Mouse (Mus musculus) heart, postnatal 25 days (tissue): Measurements from ENCODE around the gene Sav1. TPM values are rescaled to one million over a fixed set of nuclear protein-coding genes. Genes with fewer than 3 reads are reported as not detected.

Experiments used
- DNase-seq: peaks from one replicate; pipeline ENCODE4 v3.0.0; 2022; ENCODE audit warnings: low spot score
- intact Hi-C: fragments of 180-260 bp; cut with DNase I; formaldehyde crosslinking; loops from one replicate; pipeline ENCODE4 v1.15.1; 2025
- total RNA-seq, 2 experiments: library from RNA; stranded (reverse); gene quantifications; 2 replicates each; pipeline ENCODE4 v1.2.3; 2021

The Sav1 gene
- total RNA-seq, 2 experiments from 2014 or later, result 24.0 to 25.0 TPM

DNA sequence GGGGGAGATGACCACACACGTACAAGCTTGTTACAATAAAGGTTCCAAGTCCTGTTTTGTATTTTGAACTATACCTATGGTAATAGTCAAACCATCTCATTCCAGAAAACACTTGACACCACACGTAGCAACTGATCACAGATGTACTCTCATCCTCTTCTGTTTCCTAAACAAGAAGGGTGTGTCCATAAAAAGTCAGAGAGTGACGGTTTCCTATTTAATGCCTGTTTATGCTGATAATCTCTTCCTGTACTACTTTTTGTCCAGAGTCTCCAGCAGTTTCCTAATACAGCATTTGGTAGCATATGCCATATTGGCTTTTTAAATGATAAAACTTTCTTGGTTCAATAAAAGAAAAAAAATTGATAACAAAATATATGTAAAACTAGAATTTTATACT is 21.2 kb downstream of the Sav1 start:
- DNase-seq, result no peak
- intact Hi-C loops, result no loop called here

DNA sequence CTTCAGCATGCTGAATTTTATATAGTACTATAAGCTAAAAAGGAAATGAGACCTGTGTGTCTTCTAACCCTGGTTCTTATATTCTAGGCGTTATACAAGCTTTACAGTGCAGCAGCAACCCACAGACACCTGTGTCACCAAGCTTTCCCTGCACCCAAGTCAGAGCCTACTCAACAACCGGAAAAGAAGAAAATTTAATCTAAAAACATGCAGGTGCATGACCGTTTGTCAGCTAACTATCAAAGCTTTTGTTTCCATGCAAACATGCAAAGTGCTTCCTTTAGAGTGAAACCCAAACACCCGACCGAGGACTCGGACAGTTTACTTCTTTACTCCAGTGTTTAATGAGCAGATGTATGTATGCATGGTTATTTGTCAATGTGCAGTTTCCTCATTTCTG is 23.7 kb downstream of the Sav1 start:
- no peak for DNase-seq
- intact Hi-C loops, result loop anchor here (2.0 to 5.0 kb wide), 2 partner anchors 100 to 184 kb away; no protein-coding TSS in a partner anchor

DNA sequence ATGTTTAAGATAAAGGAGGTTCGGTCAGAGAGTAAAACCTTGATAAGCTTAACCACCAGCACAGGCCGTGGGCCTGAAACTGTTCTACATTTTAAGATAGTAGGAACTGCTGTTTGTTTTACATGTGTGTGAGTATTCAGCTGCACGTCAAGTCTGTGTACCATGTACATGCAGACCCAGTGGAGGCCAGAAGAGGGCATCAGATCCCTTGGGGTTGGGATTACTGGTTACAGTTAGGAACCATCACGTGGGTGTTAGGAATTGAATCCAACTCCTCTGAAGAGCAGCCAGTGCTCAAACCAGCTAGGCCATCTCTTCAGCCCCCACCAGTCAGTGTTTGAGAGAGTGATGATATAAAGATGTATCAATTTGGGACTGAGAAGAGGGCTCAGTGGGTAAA is 24.3 kb downstream of the Sav1 start:
- intact Hi-C loops, result loop anchor here (2.0 to 5.0 kb wide), 2 partner anchors 100 to 185 kb away; no protein-coding TSS in a partner anchor
- DNase-seq, result peak; percentile 9

DNA sequence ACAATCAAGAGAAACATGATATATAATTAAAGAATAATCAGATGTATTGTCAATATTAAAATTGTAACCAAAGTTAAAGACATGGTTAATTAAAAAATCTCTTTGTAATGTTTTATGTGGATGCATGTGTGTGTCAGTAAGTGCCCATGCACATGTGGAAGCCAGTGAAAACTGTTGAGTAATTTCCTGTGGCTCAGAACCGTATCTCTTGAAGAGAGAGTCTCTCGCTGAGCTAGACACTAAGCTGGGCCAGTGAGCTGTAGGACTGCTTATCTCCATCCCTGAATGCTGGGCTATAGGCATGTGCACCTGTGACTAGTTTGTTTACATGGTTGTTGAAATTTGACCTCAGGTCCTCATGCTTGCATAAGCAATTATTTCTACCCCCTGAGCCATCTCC is 29.4 kb downstream of the Sav1 start:
- DNase-seq, result no peak
- intact Hi-C loops, result no loop called here

DNA sequence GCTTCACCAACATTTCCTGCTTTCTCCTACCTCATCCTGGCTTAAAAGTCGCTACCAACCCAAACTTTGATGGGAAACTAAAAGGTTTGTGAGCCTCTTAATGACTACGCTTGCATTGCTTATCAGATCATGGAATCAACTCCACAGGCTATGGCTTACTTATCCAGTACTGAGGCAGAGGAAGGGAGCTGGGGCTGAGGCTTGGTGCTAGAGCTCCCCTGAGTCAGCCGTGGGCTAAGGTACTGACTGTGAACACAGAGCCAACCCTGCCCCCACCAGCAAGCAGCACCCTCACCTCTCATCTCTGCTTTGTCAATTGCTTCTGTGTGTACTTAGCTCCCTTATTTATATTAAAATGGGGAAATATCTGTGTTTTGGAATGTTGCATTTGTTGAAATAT is 39.3 kb downstream of the Sav1 start:
- intact Hi-C loops, result no loop called here
- DNase-seq, result no peak

DNA sequence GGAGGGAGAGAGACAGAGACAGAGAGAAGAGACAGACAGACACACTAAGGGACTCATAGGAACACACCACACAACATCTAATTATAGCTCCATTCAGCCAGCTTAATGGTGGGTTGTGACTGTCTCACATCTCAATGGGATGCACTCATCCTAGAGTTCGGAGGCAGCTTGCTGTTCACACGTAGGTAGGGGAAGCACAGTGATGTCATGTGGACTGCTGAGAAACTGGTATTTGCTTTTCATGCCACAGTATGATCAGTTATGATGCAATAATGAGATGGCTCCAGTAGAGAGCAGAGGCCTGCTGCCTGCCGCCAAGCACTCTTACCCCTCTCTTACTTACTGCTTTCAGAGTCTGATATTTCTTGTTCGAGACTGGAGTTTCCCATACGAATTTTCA is 40.9 kb downstream of the Sav1 start:
- no peak for DNase-seq
- intact Hi-C loops, result no loop called here

DNA sequence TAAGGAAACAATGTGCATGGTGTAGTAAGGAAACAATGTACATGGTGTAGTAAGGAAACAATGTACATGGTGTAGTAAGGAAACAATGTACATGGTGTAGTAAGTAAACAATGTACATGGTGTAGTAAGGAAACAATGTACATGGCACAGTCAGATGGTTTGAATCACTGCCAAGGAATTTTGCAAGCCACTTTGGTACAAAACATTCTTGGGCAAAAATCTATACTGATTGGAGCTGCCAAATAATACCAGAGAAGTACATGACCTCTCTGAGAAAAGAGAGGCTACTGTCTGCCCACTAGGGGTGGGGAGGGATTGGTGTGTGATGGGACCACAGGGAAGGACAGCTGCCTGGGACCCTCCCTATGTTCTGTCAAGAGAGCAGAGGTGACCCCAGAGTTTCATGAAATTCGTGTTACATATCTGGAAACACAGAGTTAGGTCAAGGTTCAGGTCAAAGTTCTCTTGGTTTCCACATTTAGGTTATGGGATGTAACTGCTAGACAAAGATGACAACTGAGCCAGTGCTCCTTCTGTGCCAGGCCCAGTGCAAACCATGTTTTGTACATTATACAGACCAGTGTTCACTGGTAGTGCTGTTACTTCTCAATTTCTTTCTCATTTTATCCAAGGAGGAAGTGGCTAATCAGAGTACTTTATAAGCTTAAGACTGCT is 45.0 kb downstream of the Sav1 start:
- DNase-seq, result no peak
- intact Hi-C loops, result no loop called here

DNA sequence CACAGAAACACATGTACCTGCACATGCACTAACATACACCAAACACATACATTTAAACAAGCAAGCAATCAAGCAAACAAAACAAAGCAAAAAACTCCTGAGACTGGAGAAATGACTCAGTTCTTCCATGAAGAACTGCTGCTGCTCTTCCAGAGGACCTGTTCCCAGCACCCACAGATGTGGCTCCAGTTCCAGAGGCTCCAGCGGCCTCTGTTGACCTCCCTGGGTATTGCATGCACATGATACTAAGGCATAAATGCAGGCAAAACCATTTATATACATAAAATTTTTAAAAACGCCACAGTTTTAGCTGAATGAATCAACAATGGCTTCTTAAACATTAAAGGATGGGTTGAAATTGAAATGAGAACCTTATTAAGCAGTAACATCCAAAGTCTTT is 47.5 kb downstream of the Sav1 start:
- no peak for DNase-seq
- intact Hi-C loops, result no loop called here

DNA sequence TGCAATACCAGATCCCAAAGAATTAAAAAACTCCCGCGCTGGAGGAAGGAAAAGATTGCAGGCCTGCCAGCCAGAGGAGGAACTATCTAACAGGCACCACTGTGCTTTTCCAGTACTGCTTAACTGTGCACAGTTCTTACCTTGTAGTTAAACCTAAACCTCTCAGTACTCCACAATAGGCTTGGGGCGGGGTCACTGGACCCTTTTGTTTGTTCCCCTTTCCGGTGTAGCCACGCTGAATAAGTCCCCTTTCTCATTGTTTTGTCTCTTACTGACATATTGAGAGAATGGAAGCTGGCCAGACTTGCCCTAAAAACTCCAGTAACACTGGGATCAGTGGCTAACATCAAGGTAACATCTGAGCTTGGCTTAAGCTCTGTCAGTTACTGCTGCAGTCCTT is 49.1 kb downstream of the Sav1 start:
- intact Hi-C loops, result no loop called here
- no peak for DNase-seq

DNA sequence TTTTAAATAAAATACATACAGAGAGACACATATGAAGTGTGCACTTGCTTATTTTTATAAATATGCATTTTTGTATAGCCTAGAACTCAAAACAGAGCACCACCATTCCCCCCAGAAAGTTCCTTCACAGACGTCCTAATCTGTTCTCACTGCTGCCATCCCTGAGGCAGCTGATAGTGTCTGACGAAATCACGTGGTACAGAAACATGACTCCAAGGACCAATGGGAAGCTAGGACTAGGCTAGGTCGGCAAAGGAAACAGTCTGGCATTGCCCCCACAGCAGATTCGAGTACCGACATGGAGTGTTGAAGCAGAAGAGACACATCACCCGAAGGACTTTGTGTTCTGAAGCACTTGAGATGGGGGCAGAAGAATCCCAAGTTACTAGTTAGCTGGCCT is 60.1 kb downstream of the Sav1 start:
- intact Hi-C loops, result no loop called here
- no peak for DNase-seq

DNA sequence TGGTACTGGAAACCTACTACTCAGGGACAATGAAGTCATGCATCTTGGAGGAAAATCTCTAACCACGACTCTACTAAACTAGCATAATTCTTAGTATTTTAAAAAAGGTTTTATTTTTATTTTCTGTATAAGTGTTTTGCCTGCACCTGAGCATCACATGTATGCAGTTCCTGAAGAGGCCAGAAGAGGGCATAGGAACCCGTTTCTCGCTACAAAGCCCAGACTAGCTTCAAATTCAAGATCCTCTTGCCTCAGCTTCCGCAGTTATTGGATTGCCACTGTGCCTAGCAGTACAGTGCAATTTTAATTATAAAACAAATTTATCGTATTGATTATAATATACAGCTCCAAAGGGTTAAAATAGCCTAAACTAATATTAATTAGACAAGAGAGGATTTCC is 62.8 kb downstream of the Sav1 start:
- intact Hi-C loops, result no loop called here
- DNase-seq, result no peak

DNA sequence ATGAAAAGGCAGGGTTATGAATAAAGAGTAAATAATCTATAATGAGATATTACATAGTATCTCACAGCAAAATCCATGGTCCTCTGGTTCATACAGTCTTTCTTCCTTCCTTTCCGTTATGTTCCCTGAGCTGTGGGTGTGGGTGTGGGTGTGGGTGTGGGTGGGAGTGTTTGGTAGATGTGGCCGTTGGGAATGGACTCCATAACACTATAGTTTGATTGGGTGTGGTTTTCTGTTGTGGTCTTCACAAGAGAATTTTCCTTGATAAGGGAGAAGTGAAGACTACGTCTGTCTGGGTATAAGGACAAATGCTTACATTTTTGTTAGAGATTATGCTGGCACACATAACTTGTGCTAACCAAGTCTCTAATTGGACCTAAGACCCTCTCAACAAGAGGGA is 63.2 kb downstream of the Sav1 start:
- intact Hi-C loops, result loop anchor here (1.0 kb wide), 1 partner anchor 190 kb away; no protein-coding TSS in a partner anchor
- no peak for DNase-seq

DNA sequence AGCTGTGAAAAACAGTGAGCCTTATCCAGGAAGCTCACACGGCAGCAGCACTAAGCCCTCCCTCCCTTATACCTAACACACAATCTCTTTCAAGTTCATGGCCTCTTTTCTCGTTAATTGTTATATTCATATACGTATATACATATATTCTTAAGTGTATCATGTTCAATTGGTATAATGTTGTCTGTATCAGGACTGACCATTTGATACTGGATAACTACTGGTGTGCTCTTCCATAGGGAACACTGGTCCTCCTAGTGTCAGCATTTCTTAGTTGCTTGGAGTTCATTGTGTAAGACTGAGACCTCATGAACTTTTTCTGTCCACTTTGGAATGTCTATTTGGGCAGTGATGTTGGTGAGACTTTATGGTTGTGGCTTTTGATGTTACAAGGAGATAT is 63.7 kb downstream of the Sav1 start:
- intact Hi-C loops, result loop anchor here (1.0 kb wide), 1 partner anchor 190 kb away; no protein-coding TSS in a partner anchor
- no peak for DNase-seq

DNA sequence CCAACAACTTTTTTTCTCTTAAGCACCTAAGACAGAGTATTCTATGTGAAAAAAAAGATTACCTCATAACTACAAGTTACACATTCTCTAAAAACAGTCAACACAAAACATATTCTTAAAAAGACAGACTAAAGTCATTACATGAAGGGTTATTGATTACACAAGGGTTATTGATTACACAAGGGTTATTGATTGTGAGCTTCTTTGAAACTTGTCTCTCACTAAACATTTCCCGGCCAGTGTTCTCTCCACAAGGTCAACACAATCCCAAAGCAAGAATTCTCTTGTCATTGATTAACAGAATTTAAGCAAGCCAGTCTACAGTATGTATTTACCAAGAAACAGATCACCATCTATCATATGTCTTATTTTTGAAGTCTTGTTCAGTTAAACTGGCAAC is 64.7 kb downstream of the Sav1 start:
- intact Hi-C loops, result no loop called here
- DNase-seq, result no peak

DNA sequence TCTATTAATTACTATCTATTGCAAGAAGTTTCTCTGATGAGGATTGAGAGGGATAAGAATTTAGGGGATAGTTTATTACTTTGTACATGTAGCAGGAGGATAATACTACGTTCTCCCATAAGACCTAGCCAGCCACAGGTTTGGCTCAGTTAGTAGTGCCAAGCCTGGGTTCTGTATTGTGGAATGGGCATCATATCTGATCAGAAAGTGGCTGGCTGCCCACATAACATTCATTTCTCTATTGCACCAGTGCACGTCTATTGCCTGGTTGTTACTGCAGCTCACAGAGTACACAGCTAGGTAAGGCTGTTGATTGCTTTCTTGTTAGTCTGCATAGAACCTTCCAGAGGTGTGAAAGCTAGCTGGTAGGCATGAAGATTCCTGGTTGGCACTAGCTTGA is 68.9 kb downstream of the Sav1 start:
- DNase-seq, result no peak
- intact Hi-C loops, result no loop called here

Other genes starting within 250 kb of the Sav1 start
- 1 to 10 TPM; 4.9 to 5.9 TPM for gene Cdkl1, start 195.7 kb downstream of the Sav1 start, total RNA-seq
- 1 to 10 TPM; 2.6 to 4.0 TPM for gene Atl1, start 94.4 kb downstream of the Sav1 start, total RNA-seq
- 10 to 100 TPM; 22.2 to 24.5 TPM for gene Map4k5, start 93.8 kb downstream of the Sav1 start, total RNA-seq
- gene Nin, start 126.7 kb upstream of the Sav1 start, total RNA-seq, result 10 to 100 TPM; 17.2 to 18.2 TPM
- gene Abhd12b, start 167.1 kb upstream of the Sav1 start, total RNA-seq, result not detected
- gene Pygl, start 244.5 kb upstream of the Sav1 start, total RNA-seq, result 1 to 10 TPM; 3.9 to 5.7 TPM